Comparison of ENCODE assay signal across 24 mouse cellular contexts in the genomic region with DNA sequence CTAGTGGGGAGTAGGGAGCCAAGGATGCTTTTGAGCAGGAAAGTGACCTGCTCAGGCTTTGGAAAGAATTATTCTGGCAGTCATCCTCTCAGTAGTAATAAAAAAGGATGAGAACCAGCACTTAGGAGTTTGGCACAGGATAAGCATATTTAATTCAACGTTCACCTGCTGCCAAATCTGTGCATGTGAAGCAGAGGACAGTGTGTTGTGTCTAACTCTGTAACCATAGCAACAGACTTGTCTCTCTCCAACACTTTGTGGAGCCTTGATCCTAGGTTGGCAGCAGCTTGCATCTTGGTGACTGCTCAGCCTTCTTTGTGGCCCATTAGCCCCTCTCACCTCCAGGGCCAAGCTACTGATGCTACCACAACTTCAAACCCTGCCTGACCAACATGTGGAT. TPM values are rescaled to one million over a fixed set of nuclear protein-coding genes. Genes with fewer than 3 reads are reported as not detected.
A peak's percentile ranks its signal among the peaks of the same experiment; 100 is the strongest.
DNase-seq lines count a peak whose midpoint lies in the region; ATAC-seq and TF ChIP-seq lines count a peak whose summit lies in the region.
"Had no signal": no experiment of that assay in that cellular context is flagged by ENCODE, and none has a peak within 500 bp of the region (broad histone marks: within the 10 kb centered on the region; RNA-seq: fewer than 3 reads in every experiment).

No protein-coding gene starts in this region.

- no peak overlapping the region for H3K27ac ChIP-seq in forebrain, embryonic 14.5 days (ENCODE audit: low read depth, low read length)
- H3K27ac ChIP-seq in forebrain, embryonic 12.5 days: no peak overlapping the region
- no peak overlapping the region for H3K27ac ChIP-seq in hindbrain, embryonic 15.5 days (replicated peaks)
- H3K27ac ChIP-seq in hindbrain, embryonic 11.5 days (ENCODE audit: low read depth, low read length): no peak overlapping the region
- no peak overlapping the region for H3K27ac ChIP-seq in midbrain, embryonic 16.5 days (ENCODE audit: low read length)
- H3K27ac ChIP-seq in midbrain, embryonic 10.5 days (replicated peaks): no peak overlapping the region
- H3K27ac ChIP-seq in thymus, adult 2 months (ENCODE audit: control insufficient read depth, insufficient read depth, low read length): no peak overlapping the region
- H3K27ac ChIP-seq: heart, embryonic 10.5 days; layer of hippocampus, adult 2 months; limb, embryonic 15.5 days; liver, embryonic 15.5 days; lung, embryonic 15.5 days; midbrain, embryonic 15.5 days; stomach, embryonic 15.5 days had no signal

- H3K36me3 ChIP-seq in forebrain, embryonic 14.5 days (ENCODE audit: control insufficient read depth, insufficient read depth, low read length): 0 out of 2 replicates have a peak, but pooled peaks cover 4% of the 10 kb centered on the region
- H3K36me3 ChIP-seq in forebrain, embryonic 12.5 days (replicated peaks): no peaks in the 10 kb centered on the region
- no peaks in the 10 kb centered on the region for H3K36me3 ChIP-seq in hindbrain, embryonic 15.5 days
- no peaks in the 10 kb centered on the region for H3K36me3 ChIP-seq in hindbrain, embryonic 11.5 days (ENCODE audit: control insufficient read depth, insufficient read depth, low read length)
- no peaks in the 10 kb centered on the region for H3K36me3 ChIP-seq in midbrain, embryonic 16.5 days (ENCODE audit: control insufficient read depth, insufficient read depth, low read length)
- H3K36me3 ChIP-seq in midbrain, embryonic 10.5 days: no peaks in the 10 kb centered on the region
- no peaks in the 10 kb centered on the region for H3K36me3 ChIP-seq in thymus, adult 2 months (ENCODE audit: control insufficient read depth, insufficient read depth, low read length)
- H3K36me3 ChIP-seq: liver, embryonic 15.5 days; midbrain, embryonic 15.5 days; stomach, embryonic 15.5 days had no signal

- TF ChIP-seq POLR2A in thymus, adult 2 months (IDR thresholded peaks at IDR 0.05; ENCODE audit: control insufficient read depth, extremely low read depth, insufficient read depth, low read length, poor library complexity): no peak

- no peaks in the 10 kb centered on the region for H3K9me3 ChIP-seq in forebrain, embryonic 14.5 days (replicated peaks; ENCODE audit: control insufficient read depth, low read length)
- H3K9me3 ChIP-seq in forebrain, embryonic 12.5 days: no peaks in the 10 kb centered on the region
- H3K9me3 ChIP-seq in hindbrain, embryonic 15.5 days: no peaks in the 10 kb centered on the region
- no peaks in the 10 kb centered on the region for H3K9me3 ChIP-seq in hindbrain, embryonic 11.5 days (ENCODE audit: control insufficient read depth, low read length)
- H3K9me3 ChIP-seq in midbrain, embryonic 16.5 days (replicated peaks; ENCODE audit: control insufficient read depth, low read length, poor library complexity, severe bottlenecking): no peaks in the 10 kb centered on the region
- no peaks in the 10 kb centered on the region; the same call in 1 of the 2 replicates for H3K9me3 ChIP-seq in midbrain, embryonic 10.5 days (replicated peaks)
- H3K9me3 ChIP-seq: heart, embryonic 10.5 days; limb, embryonic 15.5 days; liver, embryonic 15.5 days; lung, embryonic 15.5 days; megakaryocyte, embryonic 14.5 days; midbrain, embryonic 15.5 days; stomach, embryonic 15.5 days had no signal

- H3K4me2 ChIP-seq in forebrain, embryonic 14.5 days (ENCODE audit: low read length): no peak overlapping the region
- no peak overlapping the region for H3K4me2 ChIP-seq in forebrain, embryonic 12.5 days
- no peak overlapping the region for H3K4me2 ChIP-seq in hindbrain, embryonic 15.5 days
- no peak overlapping the region for H3K4me2 ChIP-seq in hindbrain, embryonic 11.5 days (replicated peaks; ENCODE audit: low read depth, low read length)
- no peak overlapping the region for H3K4me2 ChIP-seq in midbrain, embryonic 16.5 days (ENCODE audit: low read length)
- H3K4me2 ChIP-seq: limb, embryonic 15.5 days; liver, embryonic 15.5 days; lung, embryonic 15.5 days; midbrain, embryonic 15.5 days; stomach, embryonic 15.5 days had no signal

- TF ChIP-seq CTCF in thymus, adult 2 months (IDR thresholded peaks at IDR 0.05; ENCODE audit: borderline replicate concordance, control insufficient read depth, extremely low read depth, insufficient read depth, low read length, poor library complexity): no peak

- no peaks in the 10 kb centered on the region for H3K4me1 ChIP-seq in forebrain, embryonic 14.5 days (ENCODE audit: control insufficient read depth, insufficient read depth, low read length)
- peaks cover 3% of the 10 kb centered on the region; the same call in 1 of the 2 replicates for H3K4me1 ChIP-seq in forebrain, embryonic 12.5 days
- H3K4me1 ChIP-seq in hindbrain, embryonic 15.5 days (replicated peaks): no peaks in the 10 kb centered on the region
- no peaks in the 10 kb centered on the region for H3K4me1 ChIP-seq in hindbrain, embryonic 11.5 days (replicated peaks; ENCODE audit: control insufficient read depth, insufficient read depth, low read length)
- H3K4me1 ChIP-seq in midbrain, embryonic 16.5 days (ENCODE audit: control insufficient read depth, insufficient read depth, low read length): no peaks in the 10 kb centered on the region; the same call in 1 of the 2 replicates
- H3K4me1 ChIP-seq in midbrain, embryonic 10.5 days: no peaks in the 10 kb centered on the region
- no peaks in the 10 kb centered on the region for H3K4me1 ChIP-seq in thymus, adult 2 months (replicated peaks; ENCODE audit: control insufficient read depth, insufficient read depth, low read length)
- H3K4me1 ChIP-seq: heart, embryonic 10.5 days; liver, embryonic 15.5 days; lung, embryonic 15.5 days; midbrain, embryonic 15.5 days; stomach, embryonic 15.5 days had no signal

- no peak overlapping the region for H3K4me3 ChIP-seq in forebrain, embryonic 14.5 days (ENCODE audit: low read depth, low read length)
- H3K4me3 ChIP-seq in forebrain, embryonic 12.5 days (replicated peaks): no peak overlapping the region
- no peak overlapping the region for H3K4me3 ChIP-seq in hindbrain, embryonic 15.5 days
- no peak overlapping the region for H3K4me3 ChIP-seq in hindbrain, embryonic 11.5 days (ENCODE audit: low read depth, low read length)
- no peak overlapping the region for H3K4me3 ChIP-seq in midbrain, embryonic 16.5 days (ENCODE audit: low read depth, low read length)
- H3K4me3 ChIP-seq in midbrain, embryonic 10.5 days: no peak overlapping the region
- no peak overlapping the region for H3K4me3 ChIP-seq in thymus, adult 2 months (ENCODE audit: control insufficient read depth, insufficient read depth, low read length)
- H3K4me3 ChIP-seq: heart, embryonic 10.5 days; layer of hippocampus, adult 2 months; limb, embryonic 15.5 days; liver, embryonic 15.5 days; lung, embryonic 15.5 days; megakaryocyte, embryonic 14.5 days; midbrain, embryonic 15.5 days; stomach, embryonic 15.5 days had no signal

- no peak overlapping the region for H3K9ac ChIP-seq in forebrain, embryonic 14.5 days (ENCODE audit: low read length)
- no peak overlapping the region for H3K9ac ChIP-seq in forebrain, embryonic 12.5 days
- H3K9ac ChIP-seq in hindbrain, embryonic 15.5 days: no peak overlapping the region
- H3K9ac ChIP-seq in hindbrain, embryonic 11.5 days (ENCODE audit: low read depth, low read length): no peak overlapping the region
- H3K9ac ChIP-seq in midbrain, embryonic 16.5 days (ENCODE audit: low read depth, low read length): no peak overlapping the region
- H3K9ac ChIP-seq: limb, embryonic 15.5 days; liver, embryonic 15.5 days; lung, embryonic 15.5 days; midbrain, embryonic 15.5 days; stomach, embryonic 15.5 days had no signal

- DNase-seq in forebrain, embryonic 14.5 days (ENCODE audit: low spot score): peak; percentile 66
- no peak for DNase-seq in hindbrain, embryonic 11.5 days (ENCODE audit: low spot score)
- DNase-seq in midbrain, embryonic 10.5 days (ENCODE audit: low spot score): no peak
- DNase-seq in thymus, adult 2 months: no peak
- DNase-seq: adrenal gland, postnatal 14 days; cerebellum, adult 11 months; kidney, adult 8-10 months; kidney, postnatal 14 days; lung, postnatal 36 days; thymus, adult 18-20 months; thymus, postnatal 4 days had no signal

- H3K27me3 ChIP-seq in forebrain, embryonic 14.5 days (replicated peaks; ENCODE audit: control insufficient read depth, insufficient read depth, low read length): no peaks in the 10 kb centered on the region
- no peaks in the 10 kb centered on the region for H3K27me3 ChIP-seq in forebrain, embryonic 12.5 days
- no peaks in the 10 kb centered on the region for H3K27me3 ChIP-seq in hindbrain, embryonic 15.5 days
- H3K27me3 ChIP-seq in hindbrain, embryonic 11.5 days (ENCODE audit: control insufficient read depth, insufficient read depth, low read length): no peaks in the 10 kb centered on the region
- no peaks in the 10 kb centered on the region for H3K27me3 ChIP-seq in midbrain, embryonic 16.5 days (ENCODE audit: control insufficient read depth, insufficient read depth, low read depth, low read length)
- no peaks in the 10 kb centered on the region for H3K27me3 ChIP-seq in midbrain, embryonic 10.5 days (ENCODE audit: low read depth, poor library complexity, severe bottlenecking)
- no peaks in the 10 kb centered on the region for H3K27me3 ChIP-seq in thymus, adult 2 months (ENCODE audit: control insufficient read depth, insufficient read depth, low read length)
- H3K27me3 ChIP-seq: limb, embryonic 15.5 days; liver, embryonic 15.5 days; lung, embryonic 15.5 days; megakaryocyte, embryonic 14.5 days; midbrain, embryonic 15.5 days; stomach, embryonic 15.5 days had no signal

- ATAC-seq in forebrain, embryonic 14.5 days: peak; percentile 75
- no peak for ATAC-seq in forebrain, embryonic 12.5 days (ENCODE audit: low FRiP score)
- peak; percentile 34; the same call in 1 of the 2 replicates for ATAC-seq in hindbrain, embryonic 15.5 days (ENCODE audit: low FRiP score, low read depth)
- ATAC-seq in hindbrain, embryonic 11.5 days (ENCODE audit: low FRiP score): no peak
- 0 out of 2 replicates have a peak, but pooled peaks have one; percentile 54 for ATAC-seq in midbrain, embryonic 16.5 days
- ATAC-seq: midbrain, embryonic 15.5 days had no signal

- WGBS in forebrain, embryonic 14.5 days: 53% methylated on average over 1 of the region's 1 CpGs
- 83% methylated on average over 1 of the region's 1 CpGs for WGBS in forebrain, embryonic 12.5 days
- WGBS in hindbrain, embryonic 15.5 days: 57% methylated on average over 1 of the region's 1 CpGs
- 81% methylated on average over 1 of the region's 1 CpGs for WGBS in hindbrain, embryonic 11.5 days
- WGBS in midbrain, embryonic 16.5 days: 56% methylated on average over 1 of the region's 1 CpGs
- WGBS in midbrain, embryonic 10.5 days: 92% methylated on average over 1 of the region's 1 CpGs
- WGBS in thymus, adult 2 months: 97% methylated on average over 1 of the region's 1 CpGs

RNA-seq across cellular contexts. Expression of a gene that starts 28.2 kb away (rescaled TPM):
- polyA plus RNA-seq in forebrain, embryonic 14.5 days (2014; fragmentation: Nextera tagmentation; extraction: Ambion mirVana): 63.2 and 66.1 TPM in 2 replicates
- polyA plus RNA-seq in forebrain, embryonic 12.5 days (2016; fragmentation: Nextera tagmentation; extraction: Ambion mirVana): 42.9 and 50.9 TPM in 2 replicates
- 45.7 and 46.8 TPM in 2 replicates for polyA plus RNA-seq in hindbrain, embryonic 15.5 days (2015; fragmentation: Nextera tagmentation; extraction: Ambion mirVana)
- 48.7 and 57.8 TPM in 2 replicates for polyA plus RNA-seq in hindbrain, embryonic 11.5 days (2014; fragmentation: Nextera tagmentation; extraction: Ambion mirVana)
- polyA plus RNA-seq in midbrain, embryonic 16.5 days (2015; fragmentation: Nextera tagmentation; extraction: Ambion mirVana): 20.0 and 20.1 TPM in 2 replicates
- 25.5 and 29.8 TPM in 2 replicates for polyA plus RNA-seq in midbrain, embryonic 10.5 days (2016; fragmentation: Nextera tagmentation; extraction: Ambion mirVana)
- polyA plus RNA-seq in thymus, adult 2 months (2012; rRNA removed): 2.3 and 3.4 TPM in 2 replicates

RNA-seq across cellular contexts. Expression of a gene that starts 34.9 kb away (rescaled TPM):
- polyA plus RNA-seq in forebrain, embryonic 14.5 days (2014; fragmentation: Nextera tagmentation; extraction: Ambion mirVana): 0.37 and 0.47 TPM in 2 replicates
- polyA plus RNA-seq in forebrain, embryonic 12.5 days (2016; fragmentation: Nextera tagmentation; extraction: Ambion mirVana): not detected in 2 replicates
- polyA plus RNA-seq in hindbrain, embryonic 15.5 days (2015; fragmentation: Nextera tagmentation; extraction: Ambion mirVana): 0.35 and 1.1 TPM in 2 replicates
- polyA plus RNA-seq in hindbrain, embryonic 11.5 days (2014; fragmentation: Nextera tagmentation; extraction: Ambion mirVana): 0.78 and 1.3 TPM in 2 replicates
- polyA plus RNA-seq in midbrain, embryonic 16.5 days (2015; fragmentation: Nextera tagmentation; extraction: Ambion mirVana): not detected in 2 replicates
- polyA plus RNA-seq in midbrain, embryonic 10.5 days (2016; fragmentation: Nextera tagmentation; extraction: Ambion mirVana): 0.50 and 1.1 TPM in 2 replicates
- polyA plus RNA-seq in thymus, adult 2 months (2012; rRNA removed): 0.38 TPM in 1 of 2 replicates, not detected in the other
- polyA plus RNA-seq: cortical plate, adult 2 months; frontal cortex, adult 2 months had no signal

Comparison
In these comparisons a context has a peak if more than half of its experiments do, and no peak if none do; other contexts are left out.
1. ATAC-seq: peak in forebrain, embryonic 14.5 days (single experiment), hindbrain, embryonic 15.5 days (single experiment) and midbrain, embryonic 16.5 days (single experiment); none in forebrain, embryonic 12.5 days (single experiment) and hindbrain, embryonic 11.5 days (single experiment).